Comparison of ENCODE assay signal across 8 mouse cellular contexts in genomic region chr9:25592355-25592955, GRCm38 (mm10).
DNase-seq lines count a peak whose midpoint lies in the region.

No protein-coding gene starts in this region.

- DNase-seq in adrenal gland, postnatal 10 days, result peak; percentile 25
- no peak for DNase-seq in adrenal gland, postnatal 25 days
- peak; percentile 13 for DNase-seq in 3T3-L1 (ENCODE audit: low read depth, low spot score)
- peak; percentile 61 to 71 for DNase-seq in heart, postnatal 14 days
- peak; percentile 44 to 73 for DNase-seq in kidney, postnatal 36 days
- no peak for DNase-seq in ovary, postnatal 10 days (ENCODE audit: low spot score)
- no peak for DNase-seq in layer of hippocampus, postnatal 36 days
- no peak for DNase-seq in adrenal gland, adult 8-10 months

- intact Hi-C loops in heart, postnatal 14 days (cut with DNase I), result loop anchor here (1.0 to 5.0 kb wide), 4 partner anchors 111 to 425 kb away; partner anchors contain the start of gene Eepd1

Comparison
In these comparisons a context has a peak if more than half of its experiments do, and no peak if none do; other contexts are left out.
1. DNase-seq: peak in adrenal gland, postnatal 10 days (single experiment), 3T3-L1 (single experiment), heart, postnatal 14 days (2 of 2) and kidney, postnatal 36 days (2 of 2); none in adrenal gland, postnatal 25 days (single experiment), ovary, postnatal 10 days (single experiment), layer of hippocampus, postnatal 36 days (0 of 2) and adrenal gland, adult 8-10 months (single experiment).